Mouse (Mus musculus): ENCODE measurements at regions not wholly inside any gene's neighbourhood (a gene's known extent, or its start where the extent isn't known, plus 50 kb on each side); places are given as distances from the start of the nearest gene placed in this dataset.

GRCm38 (mm10) chr4:142485784-142486423 lies 246.7 kb upstream of the Kazn start:
- TF ChIP-seq TAL1 (IDR thresholded peaks at IDR 0.05; ENCODE audit: low read length) = no peak
- TF ChIP-seq GATA1 (IDR thresholded peaks at IDR 0.05; ENCODE audit: low read length) = no peak
